Mouse (Mus musculus): ENCODE measurements at regions not wholly inside any gene's neighbourhood (a gene's known extent, or its start where the extent isn't known, plus 50 kb on each side); places are given as distances from the start of the nearest gene placed in this dataset.

DNA sequence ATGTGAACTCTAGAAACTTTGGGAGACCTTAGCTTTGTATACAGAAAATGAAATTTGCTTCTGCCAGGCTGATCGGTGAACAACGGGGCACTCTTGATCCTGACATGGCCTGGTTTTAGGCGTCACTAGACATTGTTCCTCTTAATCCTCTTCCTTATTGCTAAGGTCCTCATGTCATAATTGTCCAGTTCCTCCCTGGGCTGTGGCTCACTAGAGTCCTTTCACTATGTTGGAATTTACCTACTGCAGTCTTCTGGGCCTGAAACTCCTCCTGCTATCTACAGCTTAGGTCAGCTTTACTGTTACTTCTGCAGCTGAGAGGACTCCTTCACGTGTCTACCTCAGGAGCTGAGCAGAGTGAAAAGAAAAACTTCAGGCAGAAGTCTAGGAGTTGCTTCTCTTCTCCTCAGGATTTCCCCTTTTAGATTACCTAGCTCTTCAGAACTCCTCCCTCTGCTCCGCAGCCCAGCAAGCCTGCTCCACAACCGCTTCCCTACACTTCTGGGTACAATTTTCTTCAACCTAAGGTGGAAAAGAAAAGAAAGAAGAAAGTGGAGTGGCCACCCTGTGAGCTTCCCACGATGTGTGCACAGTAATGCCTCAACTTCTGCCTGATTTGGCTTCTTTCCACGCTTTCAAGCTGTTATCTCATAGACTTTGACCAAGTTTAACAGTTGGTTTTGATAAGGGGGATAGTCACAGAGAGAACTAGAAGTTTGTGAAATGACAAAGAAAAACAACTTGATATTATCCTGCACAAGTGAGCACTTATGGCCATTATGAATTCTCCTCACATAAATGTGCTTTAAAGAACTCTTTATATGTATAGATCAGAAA, 114.4 kb upstream of the Bcl6 start:
- H3K9ac ChIP-seq, result no peak overlapping the region
- H3K4me3 ChIP-seq (ENCODE audit: low read depth, low read length), result no peak overlapping the region
- no peak for DNase-seq
- H3K9me3 ChIP-seq (ENCODE audit: low read length), result no peaks in the 10 kb centered on the region
- WGBS, result 80% methylated on average over 8 of the region's 8 CpGs
- ATAC-seq, result no peak
- no peak overlapping the region for H3K4me2 ChIP-seq (ENCODE audit: low read depth)
- no peaks in the 10 kb centered on the region for H3K4me1 ChIP-seq (ENCODE audit: insufficient read depth)
- H3K27ac ChIP-seq (ENCODE audit: low read depth, low read length), result no peak overlapping the region
- H3K27me3 ChIP-seq (ENCODE audit: insufficient read depth, low read length), result no peaks in the 10 kb centered on the region
- H3K36me3 ChIP-seq (ENCODE audit: insufficient read depth), result no peaks in the 10 kb centered on the region
- no peak for TF ChIP-seq CTCF (IDR thresholded peaks at IDR 0.05; ENCODE audit: low read depth)

DNA sequence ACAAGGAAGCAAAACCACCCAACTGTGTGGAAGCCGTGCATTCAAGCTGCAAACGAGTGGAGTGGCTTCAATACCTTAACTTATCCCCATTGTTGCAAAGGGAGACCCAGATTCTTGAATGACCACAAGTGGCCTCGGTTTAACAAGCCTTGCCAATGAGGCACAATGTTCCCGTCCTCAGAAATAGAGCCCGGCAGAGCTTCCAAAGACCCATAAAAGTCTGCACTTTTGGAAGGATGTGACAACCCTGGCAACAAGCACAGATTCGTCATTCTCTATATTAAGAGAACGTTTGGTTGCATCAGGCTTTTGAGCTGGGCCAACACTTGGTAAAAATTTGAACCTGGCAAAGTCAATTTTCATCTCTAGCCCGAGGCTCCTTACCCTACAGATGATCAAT, 108.9 kb upstream of the Bcl6 start:
- no peak overlapping the region for H3K27ac ChIP-seq (ENCODE audit: low read depth, low read length)
- no peak for TF ChIP-seq CTCF (IDR thresholded peaks at IDR 0.05; ENCODE audit: low read depth)
- ATAC-seq (no peak), DNase-seq (no peak)
- H3K9ac ChIP-seq, result no peak overlapping the region
- H3K27me3 ChIP-seq (ENCODE audit: insufficient read depth, low read length), result no peaks in the 10 kb centered on the region
- H3K4me2 ChIP-seq (ENCODE audit: low read depth), result no peak overlapping the region
- no peak overlapping the region for H3K4me3 ChIP-seq (ENCODE audit: low read depth, low read length)
- no peaks in the 10 kb centered on the region for H3K4me1 ChIP-seq (ENCODE audit: insufficient read depth)
- H3K9me3 ChIP-seq (ENCODE audit: low read length), result no peaks in the 10 kb centered on the region
- no peaks in the 10 kb centered on the region for H3K36me3 ChIP-seq (ENCODE audit: insufficient read depth)
- WGBS, result 21% methylated on average over 8 of the region's 8 CpGs

DNA sequence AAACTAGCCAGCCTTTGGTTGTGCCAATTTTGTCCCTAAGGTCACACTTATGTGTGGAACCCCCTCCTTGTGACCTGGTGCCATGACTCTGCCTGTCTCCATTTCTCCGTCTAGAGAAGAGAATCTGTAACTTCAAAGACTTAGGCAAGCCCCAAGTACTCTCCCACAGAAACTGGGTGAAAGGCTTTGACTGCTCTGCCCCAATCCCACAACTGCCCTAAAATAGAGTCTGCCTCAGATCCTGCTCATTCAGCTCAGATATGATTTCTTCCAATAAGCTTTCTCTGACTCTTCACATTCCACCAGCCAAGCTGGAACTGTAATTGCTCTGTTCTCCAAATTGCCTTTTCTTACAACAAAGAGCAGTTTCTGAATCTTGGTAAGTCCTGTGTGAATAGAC, 107.4 kb upstream of the Bcl6 start:
- Histone ChIP-seq H3K9me3 (ENCODE audit: low read length) (no peaks in the 10 kb centered on the region), H3K36me3 (ENCODE audit: insufficient read depth) (no peaks in the 10 kb centered on the region), H3K9ac (no peak overlapping the region), H3K27ac (ENCODE audit: low read depth, low read length) (no peak overlapping the region), H3K27me3 (ENCODE audit: insufficient read depth, low read length) (no peaks in the 10 kb centered on the region), H3K4me2 (ENCODE audit: low read depth) (no peak overlapping the region), H3K4me3 (ENCODE audit: low read depth, low read length) (no peak overlapping the region), H3K4me1 (ENCODE audit: insufficient read depth) (no peaks in the 10 kb centered on the region)
- ATAC-seq (no peak), DNase-seq (no peak)
- 57% methylated on average over 1 of the region's 1 CpGs for WGBS
- TF ChIP-seq CTCF (IDR thresholded peaks at IDR 0.05; ENCODE audit: low read depth), result no peak

DNA sequence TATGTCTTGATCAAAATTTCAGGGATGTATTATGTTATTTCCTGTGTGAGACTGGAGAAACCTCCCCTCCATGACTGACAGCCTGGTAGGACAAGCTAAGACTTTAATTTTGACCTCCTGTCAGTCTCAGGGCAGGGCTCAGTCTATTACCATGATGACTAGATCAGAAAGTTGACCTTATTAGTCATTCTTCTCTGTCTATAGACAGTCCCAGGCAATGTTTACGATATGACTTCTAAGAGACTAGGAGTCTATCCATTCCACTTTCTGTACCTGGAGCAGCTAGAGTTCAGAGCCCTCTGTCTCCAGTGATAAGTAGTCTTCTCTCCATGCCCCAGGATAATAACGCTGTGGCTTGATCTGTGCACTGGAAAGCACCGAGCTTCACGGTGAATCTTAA, 107.0 kb upstream of the Bcl6 start:
- TF ChIP-seq CTCF (IDR thresholded peaks at IDR 0.05; ENCODE audit: low read depth), result no peak
- WGBS, result 95% methylated on average over 4 of the region's 4 CpGs
- ATAC-seq, result no peak

DNA sequence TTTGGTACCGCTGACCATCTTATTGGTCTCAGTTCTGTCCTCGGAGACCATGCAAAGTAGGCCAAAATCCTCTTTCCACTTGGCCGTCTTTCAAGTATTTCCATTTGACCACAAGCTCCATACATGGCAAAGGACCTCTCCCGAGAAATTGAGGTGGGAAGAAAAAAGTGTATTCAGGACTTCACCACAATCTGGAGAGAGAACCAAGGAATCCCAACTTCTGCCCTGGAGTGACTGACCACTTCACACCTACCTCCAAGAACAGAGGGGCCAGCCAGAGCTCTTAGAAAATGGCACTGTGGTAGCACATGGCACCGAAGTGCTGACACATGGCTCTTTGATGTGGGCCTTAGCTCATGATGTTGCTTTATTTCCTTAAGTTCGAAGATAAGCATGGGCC, 105.9 kb upstream of the Bcl6 start:
- H3K4me2 ChIP-seq (ENCODE audit: low read depth), result no peak overlapping the region
- H3K27ac ChIP-seq (ENCODE audit: low read depth, low read length), result no peak overlapping the region
- no peak overlapping the region for H3K4me3 ChIP-seq (ENCODE audit: low read depth, low read length)
- TF ChIP-seq CTCF (IDR thresholded peaks at IDR 0.05; ENCODE audit: low read depth), result no peak
- WGBS, result 94% methylated on average over 6 of the region's 6 CpGs
- no peak overlapping the region for H3K9ac ChIP-seq
- no peak for ATAC-seq
- DNase-seq, result no peak
- no peaks in the 10 kb centered on the region for H3K36me3 ChIP-seq (ENCODE audit: insufficient read depth)
- H3K27me3 ChIP-seq (ENCODE audit: insufficient read depth, low read length), result no peaks in the 10 kb centered on the region
- no peaks in the 10 kb centered on the region for H3K4me1 ChIP-seq (ENCODE audit: insufficient read depth)
- no peaks in the 10 kb centered on the region for H3K9me3 ChIP-seq (ENCODE audit: low read length)

More for the DNA sequence above, 107.0 kb upstream of the Bcl6 start:
- no peaks in the 10 kb centered on the region for H3K4me1 ChIP-seq (ENCODE audit: insufficient read depth)
- H3K4me2 ChIP-seq (ENCODE audit: low read depth), result no peak overlapping the region
- no peaks in the 10 kb centered on the region for H3K36me3 ChIP-seq (ENCODE audit: insufficient read depth)
- no peak for DNase-seq
- H3K27me3 ChIP-seq (ENCODE audit: insufficient read depth, low read length), result no peaks in the 10 kb centered on the region
- no peaks in the 10 kb centered on the region for H3K9me3 ChIP-seq (ENCODE audit: low read length)
- no peak overlapping the region for H3K27ac ChIP-seq (ENCODE audit: low read depth, low read length)
- no peak overlapping the region for H3K4me3 ChIP-seq (ENCODE audit: low read depth, low read length)
- no peak overlapping the region for H3K9ac ChIP-seq

DNA sequence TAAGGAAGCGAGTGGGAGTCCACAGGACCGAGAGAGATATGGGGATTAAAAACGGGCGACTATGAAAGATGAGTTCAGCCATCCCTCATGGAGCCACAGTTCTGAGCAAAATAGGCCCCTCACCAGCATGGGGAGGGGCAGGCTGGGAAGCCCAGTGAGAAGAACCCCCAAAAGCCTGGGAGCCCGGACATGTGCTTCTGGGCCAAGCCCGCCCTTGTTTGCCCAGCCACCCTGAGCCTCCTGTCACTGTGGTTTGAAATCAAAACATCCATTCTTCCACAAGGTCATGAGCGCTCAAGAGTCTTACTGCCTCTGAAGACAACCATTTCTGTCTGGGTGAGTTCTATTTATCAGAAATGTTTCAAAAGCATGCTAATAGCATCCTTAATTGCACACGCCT, 105.0 kb upstream of the Bcl6 start:
- TF ChIP-seq CTCF (IDR thresholded peaks at IDR 0.05; ENCODE audit: low read depth), result no peak
- no peaks in the 10 kb centered on the region for H3K27me3 ChIP-seq (ENCODE audit: insufficient read depth, low read length)
- no peak overlapping the region for H3K4me3 ChIP-seq (ENCODE audit: low read depth, low read length)
- H3K9me3 ChIP-seq (ENCODE audit: low read length), result no peaks in the 10 kb centered on the region
- DNase-seq (no peak), ATAC-seq (no peak)
- H3K36me3 ChIP-seq (ENCODE audit: insufficient read depth), result no peaks in the 10 kb centered on the region
- H3K4me1 ChIP-seq (ENCODE audit: insufficient read depth), result no peaks in the 10 kb centered on the region
- no peak overlapping the region for H3K27ac ChIP-seq (ENCODE audit: low read depth, low read length)
- 84% methylated on average over 8 of the region's 8 CpGs for WGBS
- no peak overlapping the region for H3K9ac ChIP-seq
- H3K4me2 ChIP-seq (ENCODE audit: low read depth), result no peak overlapping the region

DNA sequence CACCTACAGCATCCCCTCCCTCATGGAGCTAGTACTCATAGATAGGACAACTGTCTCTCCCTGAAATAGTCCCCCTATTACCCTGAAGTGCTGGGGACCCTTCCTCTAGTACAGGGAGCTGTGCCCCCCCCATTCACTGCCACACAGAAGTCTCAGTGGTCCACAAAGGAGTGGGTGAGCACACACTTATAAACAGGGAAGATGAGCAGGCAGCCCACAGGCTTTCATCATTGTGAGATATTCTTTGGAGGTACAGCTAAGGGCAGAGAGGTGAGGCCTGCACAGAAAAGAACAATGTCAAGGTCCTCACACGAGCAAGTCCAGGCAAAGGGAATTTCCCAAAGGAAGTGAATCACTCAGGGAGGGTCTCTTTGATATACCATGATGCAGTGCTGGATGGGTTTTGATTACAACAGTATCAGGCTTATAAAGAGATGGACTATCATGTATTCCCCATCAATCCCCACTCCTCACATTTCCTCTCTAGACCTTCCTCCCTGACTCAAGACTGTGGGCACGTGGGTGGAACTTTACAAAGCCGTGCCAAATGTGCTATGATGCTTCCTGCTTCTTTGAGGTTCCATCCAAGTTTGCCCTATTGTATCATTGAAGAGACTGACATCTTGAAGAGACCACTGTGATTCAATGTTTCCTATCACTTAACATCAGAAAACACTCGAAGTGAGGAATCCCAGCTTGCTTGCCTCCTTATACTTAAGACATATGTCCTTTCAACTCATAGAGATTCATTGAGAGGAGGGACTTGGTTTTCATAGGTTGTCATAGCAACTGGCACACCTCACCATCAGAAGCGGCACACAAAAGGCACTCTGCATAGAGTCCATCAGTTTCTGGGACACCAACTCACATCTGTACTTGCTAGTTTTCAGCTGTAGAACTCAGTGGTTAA, 104.2 kb upstream of the Bcl6 start:
- H3K27ac ChIP-seq (ENCODE audit: low read depth, low read length), result no peak overlapping the region
- no peak for DNase-seq
- no peaks in the 10 kb centered on the region for H3K36me3 ChIP-seq (ENCODE audit: insufficient read depth)
- no peak for TF ChIP-seq CTCF (IDR thresholded peaks at IDR 0.05; ENCODE audit: low read depth)
- no peak overlapping the region for H3K9ac ChIP-seq
- no peaks in the 10 kb centered on the region for H3K27me3 ChIP-seq (ENCODE audit: insufficient read depth, low read length)
- ATAC-seq, result no peak
- no peak overlapping the region for H3K4me3 ChIP-seq (ENCODE audit: low read depth, low read length)
- no peaks in the 10 kb centered on the region for H3K9me3 ChIP-seq (ENCODE audit: low read length)
- H3K4me2 ChIP-seq (ENCODE audit: low read depth), result no peak overlapping the region
- 75% methylated on average over 5 of the region's 5 CpGs for WGBS
- no peaks in the 10 kb centered on the region for H3K4me1 ChIP-seq (ENCODE audit: insufficient read depth)

Measured in forebrain, postnatal 0 days (tissue).